Mouse (Mus musculus) brain, embryonic 14.5 days (tissue): ENCODE results near the gene Prkag2.

Source experiments
- CTCF ChIP-seq: fragments of 200-500 bp; IDR thresholded peaks from 2 replicates; pipeline ENCODE4 v1.5.1; 2012; ENCODE audit warnings: inconsistent platforms, mild to moderate bottlenecking, moderate library complexity, borderline replicate concordance; ENCODE audit not compliant: insufficient read depth, insufficient read length; ENCODE audit errors: extremely low read depth
- POLR2A ChIP-seq: fragments of 200-500 bp; IDR thresholded peaks from 2 replicates; pipeline ENCODE4 v1.6.1; 2012; ENCODE audit warnings: mild to moderate bottlenecking, inconsistent platforms, borderline replicate concordance; ENCODE audit not compliant: poor library complexity, insufficient read depth, insufficient read length, severe bottlenecking; ENCODE audit errors: extremely low read depth

GRCm38 (mm10) chr5:24927706-24928105, 172.7 kb downstream of the Prkag2 start:
- no peak for TF ChIP-seq CTCF
- TF ChIP-seq POLR2A = no peak
